Mouse (Mus musculus): ENCODE measurements around the gene Ankrd13d. TPM values are rescaled to one million over a fixed set of nuclear protein-coding genes. Genes with fewer than 3 reads are reported as not detected.
A peak's percentile ranks its signal among the peaks of the same experiment; 100 is the strongest.

The Ankrd13d gene
- polyA plus RNA-seq, 1 experiment from 2014 or later, result 5.0 TPM

DNA sequence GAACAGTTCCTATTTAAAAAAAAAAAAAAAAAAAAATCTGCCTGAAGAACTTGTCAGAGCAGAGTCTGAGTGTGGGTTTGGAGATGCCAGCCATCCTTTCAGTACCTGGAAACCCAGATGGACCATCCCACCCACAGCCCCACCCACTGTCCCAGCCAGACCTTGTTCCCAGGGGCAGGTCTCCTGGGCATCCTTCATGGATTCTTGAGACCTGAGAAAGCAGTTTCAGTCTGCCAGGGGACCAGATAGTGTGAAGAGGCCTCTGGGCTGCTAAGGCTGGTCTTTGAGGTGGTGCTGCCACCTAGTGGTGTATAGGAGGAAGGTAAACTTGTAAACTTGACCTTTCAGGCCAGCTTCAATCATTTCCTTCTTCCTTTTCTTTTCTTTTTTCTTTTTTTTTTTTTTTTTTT is 26.8 kb upstream of the Ankrd13d start:
- no peak overlapping the region for H3K9ac ChIP-seq (ENCODE audit: low read length)
- no peak overlapping the region for H3K27ac ChIP-seq (replicated peaks)
- ATAC-seq (ENCODE audit: low FRiP score, low TSS enrichment) (peak; percentile 25; the same call in 1 of the 2 replicates), DNase-seq (ENCODE audit: low spot score) (peak; percentile 60)
- H3K4me1 ChIP-seq (replicated peaks; ENCODE audit: control insufficient read depth, insufficient read depth), result no peaks in the 10 kb centered on the region
- no peaks in the 10 kb centered on the region for H3K9me3 ChIP-seq (ENCODE audit: control insufficient read depth, low read length)
- H3K4me3 ChIP-seq (ENCODE audit: low read depth, low read length), result no peak overlapping the region
- H3K4me2 ChIP-seq (replicated peaks; ENCODE audit: low read depth), result no peak overlapping the region
- no peaks in the 10 kb centered on the region for H3K36me3 ChIP-seq (ENCODE audit: control insufficient read depth, insufficient read depth, low read length)
- H3K27me3 ChIP-seq (ENCODE audit: control insufficient read depth, insufficient read depth, low read length), result no peaks in the 10 kb centered on the region
- TF ChIP-seq EP300 (optimal IDR thresholded peaks at IDR 0.05) (no peak), CTCF (IDR thresholded peaks at IDR 0.05; ENCODE audit: low read depth) (peak; percentile 88)

DNA sequence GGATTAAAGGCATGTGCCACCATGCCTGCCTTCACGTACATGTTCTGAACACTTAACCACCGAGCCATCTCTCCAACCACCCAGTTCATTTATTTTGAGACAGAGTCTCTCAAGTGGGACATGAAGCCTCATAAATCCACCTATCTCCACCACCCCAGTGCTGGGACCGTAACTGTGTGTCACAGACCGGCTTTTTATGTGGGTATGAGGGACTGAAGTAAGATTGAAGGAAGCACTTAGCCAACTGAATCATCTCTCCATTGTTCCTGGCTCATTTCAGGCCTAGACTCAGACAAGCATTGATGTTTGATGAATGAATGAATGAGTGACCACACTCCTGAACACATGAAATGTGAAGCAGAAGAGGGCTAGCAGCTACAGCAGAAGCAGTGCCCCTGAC is 26.4 kb upstream of the Ankrd13d start:
- TF ChIP-seq EP300 (optimal IDR thresholded peaks at IDR 0.05) (no peak), CTCF (IDR thresholded peaks at IDR 0.05; ENCODE audit: low read depth) (no peak)
- no peak overlapping the region for H3K4me3 ChIP-seq (ENCODE audit: low read depth, low read length)

DNA sequence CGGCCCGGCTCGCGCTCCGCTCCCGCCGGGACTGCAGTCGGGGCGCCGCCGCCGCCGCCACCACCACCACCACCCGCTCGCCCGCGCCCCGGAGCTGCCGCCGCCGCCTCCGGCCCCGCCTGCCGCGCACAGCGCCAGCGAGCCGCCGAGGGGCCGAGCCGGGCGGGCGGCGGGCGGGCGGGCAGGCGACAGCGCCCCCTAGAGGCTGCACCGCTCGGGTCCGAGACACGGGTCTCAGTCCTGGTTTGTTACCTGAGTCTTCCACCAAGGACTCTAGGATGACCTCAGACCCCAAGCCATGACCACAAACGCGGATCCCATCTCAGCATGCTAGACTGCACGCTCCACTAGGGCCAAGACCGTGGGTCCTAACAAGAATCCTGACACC is 23.2 kb upstream of the Ankrd13d start, which contains the start of gene Grk2:
TSS of gene Grk2 (minus strand) at position 33 of the 388 bp plus-strand sequence.
- WGBS, result 0% methylated on average over 4 of the region's 46 CpGs
- TF ChIP-seq CTCF (IDR thresholded peaks at IDR 0.05; ENCODE audit: low read depth) (peak; percentile 71), EP300 (optimal IDR thresholded peaks at IDR 0.05) (no peak)
- no peaks in the 10 kb centered on the region for H3K9me3 ChIP-seq (ENCODE audit: control insufficient read depth, low read length)
- DNase-seq (ENCODE audit: low spot score) (peak; percentile 87), ATAC-seq (ENCODE audit: low FRiP score, low TSS enrichment) (peak; percentile 81)
- peak within 1 kb of the TSS; percentile 93 for H3K9ac ChIP-seq (ENCODE audit: low read length)
- H3K27ac ChIP-seq (replicated peaks), result peak within 1 kb of the TSS; percentile 95
- peak within 1 kb of the TSS; percentile 88 for H3K4me2 ChIP-seq (replicated peaks; ENCODE audit: low read depth)
- peak within 1 kb of the TSS; percentile 94 for H3K4me3 ChIP-seq (ENCODE audit: low read depth, low read length)
- no peaks in the 10 kb centered on the region for H3K36me3 ChIP-seq (ENCODE audit: control insufficient read depth, insufficient read depth, low read length)
- no peaks in the 10 kb centered on the region for H3K27me3 ChIP-seq (ENCODE audit: control insufficient read depth, insufficient read depth, low read length)
- peaks cover 14% of the 10 kb centered on the region for H3K4me1 ChIP-seq (replicated peaks; ENCODE audit: control insufficient read depth, insufficient read depth)

More for the DNA sequence above, 26.4 kb upstream of the Ankrd13d start:
- Histone ChIP-seq H3K9me3 (ENCODE audit: control insufficient read depth, low read length) (no peaks in the 10 kb centered on the region), H3K27me3 (ENCODE audit: control insufficient read depth, insufficient read depth, low read length) (no peaks in the 10 kb centered on the region), H3K27ac (replicated peaks) (no peak overlapping the region), H3K4me2 (replicated peaks; ENCODE audit: low read depth) (no peak overlapping the region), H3K9ac (ENCODE audit: low read length) (no peak overlapping the region), H3K4me1 (replicated peaks; ENCODE audit: control insufficient read depth, insufficient read depth) (no peaks in the 10 kb centered on the region), H3K36me3 (ENCODE audit: control insufficient read depth, insufficient read depth, low read length) (no peaks in the 10 kb centered on the region)
- ATAC-seq (ENCODE audit: low FRiP score, low TSS enrichment), result no peak
- WGBS, result 92% methylated on average over 4 of the region's 4 CpGs
- DNase-seq (ENCODE audit: low spot score), result no peak

DNA sequence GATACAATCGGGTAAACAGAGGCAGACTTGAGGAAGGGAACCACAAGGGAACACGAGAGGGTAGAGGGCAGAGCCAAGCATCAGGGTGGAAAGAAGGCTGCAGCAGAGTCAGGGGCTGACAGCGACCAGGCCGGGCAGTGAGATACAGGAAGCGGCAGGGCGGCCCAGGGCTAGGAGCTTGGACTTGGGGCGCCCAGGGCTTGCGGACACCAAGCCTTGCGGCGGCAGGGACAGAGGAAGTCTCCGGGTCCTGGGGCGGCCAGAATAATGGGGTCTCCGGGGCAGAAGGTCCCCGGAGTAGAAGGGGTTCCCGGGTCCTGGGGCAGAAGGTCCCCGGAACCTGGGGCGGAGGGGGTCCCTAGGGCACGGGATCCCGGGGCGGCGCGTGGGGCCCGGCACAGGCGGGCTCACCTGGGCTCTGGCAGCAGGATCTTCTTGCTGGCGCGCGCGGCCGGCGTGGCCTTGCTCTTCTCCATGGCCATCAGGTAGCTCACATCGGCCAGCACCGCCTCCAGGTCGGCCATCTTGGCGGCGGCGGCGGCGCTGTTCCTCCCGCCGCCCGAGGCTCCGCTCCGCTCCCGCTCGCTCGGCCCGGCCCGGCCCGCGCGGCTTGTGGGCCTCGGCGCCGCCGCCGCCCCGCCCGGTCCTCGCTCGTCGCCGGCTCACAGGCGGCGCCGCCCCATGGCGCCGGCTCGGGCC is 22.7 kb upstream of the Ankrd13d start:
- Histone ChIP-seq H3K9me3 (ENCODE audit: control insufficient read depth, low read length) (no peaks in the 10 kb centered on the region), H3K36me3 (ENCODE audit: control insufficient read depth, insufficient read depth, low read length) (no peaks in the 10 kb centered on the region), H3K4me2 (replicated peaks; ENCODE audit: low read depth) (peak overlapping the region; percentile 88), H3K4me1 (replicated peaks; ENCODE audit: control insufficient read depth, insufficient read depth) (peaks cover 18% of the 10 kb centered on the region), H3K27ac (replicated peaks) (peak overlapping the region; percentile 95), H3K9ac (ENCODE audit: low read length) (peak overlapping the region; percentile 93), H3K4me3 (ENCODE audit: low read depth, low read length) (peak overlapping the region; percentile 94), H3K27me3 (ENCODE audit: control insufficient read depth, insufficient read depth, low read length) (no peaks in the 10 kb centered on the region)
- TF ChIP-seq CTCF (IDR thresholded peaks at IDR 0.05; ENCODE audit: low read depth) (no peak; the same call in 1 of the 2 replicates), EP300 (optimal IDR thresholded peaks at IDR 0.05) (no peak)
- peak; percentile 59 for DNase-seq (ENCODE audit: low spot score)
- WGBS, result 1% methylated on average over 28 of the region's 68 CpGs
- ATAC-seq (ENCODE audit: low FRiP score, low TSS enrichment), result peak; percentile 58

DNA sequence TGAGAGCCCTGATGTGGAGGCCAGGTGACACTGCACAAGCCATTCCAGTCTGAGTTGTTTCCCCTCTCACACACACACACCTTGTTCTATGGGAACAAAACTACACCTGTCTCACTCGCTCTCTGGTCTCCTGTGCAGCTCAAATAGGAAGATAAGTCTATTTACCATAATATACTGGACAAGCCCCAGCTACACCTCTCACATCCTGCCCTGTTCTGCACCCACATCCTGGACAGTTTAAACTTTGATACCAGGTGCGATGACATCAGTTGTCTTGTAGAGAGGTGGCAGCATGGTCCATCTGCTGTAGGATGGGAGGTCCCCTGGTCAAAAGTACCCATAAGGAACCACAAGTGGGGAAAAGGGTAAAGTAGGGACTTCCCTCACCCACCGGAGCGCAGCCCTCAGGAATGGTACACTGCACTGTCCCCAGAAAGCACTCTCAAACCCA is 22.0 kb upstream of the Ankrd13d start:
- peak; percentile 28; the same call in 1 of the 2 replicates for ATAC-seq (ENCODE audit: low FRiP score, low TSS enrichment)
- 38% methylated on average over 4 of the region's 4 CpGs for WGBS
- no peaks in the 10 kb centered on the region for H3K27me3 ChIP-seq (ENCODE audit: control insufficient read depth, insufficient read depth, low read length)
- peaks cover 24% of the 10 kb centered on the region for H3K4me1 ChIP-seq (replicated peaks; ENCODE audit: control insufficient read depth, insufficient read depth)
- TF ChIP-seq EP300 (optimal IDR thresholded peaks at IDR 0.05) (no peak), CTCF (IDR thresholded peaks at IDR 0.05; ENCODE audit: low read depth) (no peak)
- no peaks in the 10 kb centered on the region for H3K9me3 ChIP-seq (ENCODE audit: control insufficient read depth, low read length)
- H3K27ac ChIP-seq (replicated peaks), result peak overlapping the region; percentile 95
- peak overlapping the region; percentile 94 for H3K4me3 ChIP-seq (ENCODE audit: low read depth, low read length)
- DNase-seq (ENCODE audit: low spot score), result no peak
- peak overlapping the region; percentile 88 for H3K4me2 ChIP-seq (replicated peaks; ENCODE audit: low read depth)
- H3K36me3 ChIP-seq (ENCODE audit: control insufficient read depth, insufficient read depth, low read length), result no peaks in the 10 kb centered on the region
- peak overlapping the region; percentile 93 for H3K9ac ChIP-seq (ENCODE audit: low read length)

DNA sequence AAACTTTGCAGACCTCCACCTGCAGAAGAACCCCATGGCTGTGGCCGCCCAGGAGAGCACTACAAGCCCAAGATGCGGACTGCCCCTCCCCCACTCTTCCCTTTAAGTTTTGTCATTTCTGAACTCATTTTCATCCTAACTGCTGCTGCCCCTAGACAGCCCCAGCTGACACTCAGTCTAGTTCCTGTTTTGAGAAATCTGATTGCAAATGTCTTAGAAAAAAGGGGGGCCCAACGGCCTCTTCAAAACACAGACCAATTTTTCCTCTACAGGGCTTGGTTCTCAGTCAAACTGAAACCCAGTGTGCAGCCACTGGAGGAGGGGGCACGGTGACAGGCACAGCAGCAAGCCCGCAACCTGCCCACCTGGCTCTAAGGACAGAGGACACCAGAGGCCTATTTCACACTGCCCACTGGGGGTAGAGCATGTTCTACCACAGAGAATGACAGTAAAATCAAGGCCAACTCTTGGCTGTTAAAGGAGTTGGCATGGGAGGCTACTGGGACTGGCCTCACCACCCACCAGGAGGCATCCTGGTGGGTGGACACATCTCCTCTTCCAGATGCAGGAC is 21.4 kb upstream of the Ankrd13d start:
- Histone ChIP-seq H3K27me3 (ENCODE audit: control insufficient read depth, insufficient read depth, low read length) (no peaks in the 10 kb centered on the region), H3K4me1 (replicated peaks; ENCODE audit: control insufficient read depth, insufficient read depth) (peaks cover 24% of the 10 kb centered on the region), H3K27ac (replicated peaks) (peak overlapping the region; percentile 95), H3K4me2 (replicated peaks; ENCODE audit: low read depth) (peak overlapping the region; percentile 88), H3K4me3 (ENCODE audit: low read depth, low read length) (peak overlapping the region; percentile 94), H3K9me3 (ENCODE audit: control insufficient read depth, low read length) (no peaks in the 10 kb centered on the region), H3K9ac (ENCODE audit: low read length) (peak overlapping the region; percentile 93), H3K36me3 (ENCODE audit: control insufficient read depth, insufficient read depth, low read length) (no peaks in the 10 kb centered on the region)
- TF ChIP-seq EP300 (optimal IDR thresholded peaks at IDR 0.05) (no peak), CTCF (IDR thresholded peaks at IDR 0.05; ENCODE audit: low read depth) (peak; percentile 4; the same call in 1 of the 2 replicates)
- no peak for ATAC-seq (ENCODE audit: low FRiP score, low TSS enrichment)
- DNase-seq (ENCODE audit: low spot score), result no peak
- 60% methylated on average over 5 of the region's 5 CpGs for WGBS
